Mouse (Mus musculus): ENCODE results near the gene Cbfa2t3. TPM values are rescaled to one million over a fixed set of nuclear protein-coding genes. Genes with fewer than 3 reads are reported as not detected.

Cbfa2t3 gene
- polyA plus RNA-seq, 1 experiment from 2014 or later: 4.8 TPM

- Histone ChIP-seq H3K27me3 (replicated peaks) (peaks cover 7% of the 10 kb centered on the region), H3K27ac (replicated peaks) (no peak overlapping the region), H3K9me3 (no peaks in the 10 kb centered on the region), H3K4me1 (peaks cover 39% of the 10 kb centered on the region), H3K4me3 (no peak overlapping the region), H3K9ac (no peak overlapping the region), H3K36me3 (peaks cover 19% of the 10 kb centered on the region), H3K4me2 (no peak overlapping the region)
- WGBS: 78% methylated on average over 15 of the region's 15 CpGs
- ATAC-seq (ENCODE audit: extremely low read depth, insufficient number of reproducible peaks, low FRiP score, low TSS enrichment): no peak
These were observed 50.5 kb downstream of the Cbfa2t3 start for GRCm38 (mm10) chr8:122648192-122648970.

GRCm38 (mm10) chr8:122646337-122646736, 52.6 kb downstream of the Cbfa2t3 start:
- peaks cover 7% of the 10 kb centered on the region for H3K27me3 ChIP-seq (replicated peaks)
- 50% methylated on average over 16 of the region's 16 CpGs for WGBS
- ATAC-seq (ENCODE audit: extremely low read depth, insufficient number of reproducible peaks, low FRiP score, low TSS enrichment): no peak
- no peak overlapping the region for H3K9ac ChIP-seq
- no peak overlapping the region for H3K27ac ChIP-seq (replicated peaks)
- no peaks in the 10 kb centered on the region for H3K9me3 ChIP-seq
- 0 out of 2 replicates have a peak overlapping the region, but pooled peaks have one; percentile 7 for H3K4me2 ChIP-seq
- no peak overlapping the region for H3K4me3 ChIP-seq
- peaks cover 36% of the 10 kb centered on the region for H3K4me1 ChIP-seq
- H3K36me3 ChIP-seq: peaks cover 23% of the 10 kb centered on the region

- Histone ChIP-seq H3K4me2 (no peak overlapping the region), H3K27ac (replicated peaks) (no peak overlapping the region), H3K9me3 (no peaks in the 10 kb centered on the region), H3K4me3 (no peak overlapping the region), H3K36me3 (peaks cover 23% of the 10 kb centered on the region), H3K9ac (no peak overlapping the region), H3K4me1 (peaks cover 49% of the 10 kb centered on the region), H3K27me3 (replicated peaks) (peaks cover 6% of the 10 kb centered on the region)
- no peak for ATAC-seq (ENCODE audit: extremely low read depth, insufficient number of reproducible peaks, low FRiP score, low TSS enrichment)
- WGBS: 45% methylated on average over 6 of the region's 6 CpGs
These were observed 54.5 kb downstream of the Cbfa2t3 start for GRCm38 (mm10) chr8:122644175-122644954.

- no peak overlapping the region for H3K9ac ChIP-seq
- H3K9me3 ChIP-seq: no peaks in the 10 kb centered on the region
- 41% methylated on average over 9 of the region's 9 CpGs for WGBS
- H3K27me3 ChIP-seq (replicated peaks): peaks cover 4% of the 10 kb centered on the region
- H3K4me1 ChIP-seq: peaks cover 59% of the 10 kb centered on the region
- ATAC-seq (ENCODE audit: extremely low read depth, insufficient number of reproducible peaks, low FRiP score, low TSS enrichment): no peak
- no peak overlapping the region for H3K4me2 ChIP-seq
- H3K36me3 ChIP-seq: peaks cover 21% of the 10 kb centered on the region
- H3K27ac ChIP-seq (replicated peaks): 0 out of 2 replicates have a peak overlapping the region, but pooled peaks have one; percentile 0
- H3K4me3 ChIP-seq: no peak overlapping the region
These were observed 56.8 kb downstream of the Cbfa2t3 start for GRCm38 (mm10) chr8:122642071-122642470.

- 81% methylated on average over 15 of the region's 15 CpGs for WGBS
- Histone ChIP-seq H3K36me3 (peaks cover 21% of the 10 kb centered on the region), H3K27me3 (replicated peaks) (peaks cover 4% of the 10 kb centered on the region), H3K4me1 (peaks cover 60% of the 10 kb centered on the region), H3K9ac (no peak overlapping the region), H3K9me3 (no peaks in the 10 kb centered on the region), H3K27ac (replicated peaks) (no peak overlapping the region), H3K4me2 (no peak overlapping the region), H3K4me3 (no peak overlapping the region)
- ATAC-seq (ENCODE audit: extremely low read depth, insufficient number of reproducible peaks, low FRiP score, low TSS enrichment): no peak
These were observed 57.5 kb downstream of the Cbfa2t3 start for GRCm38 (mm10) chr8:122641406-122641805.

GRCm38 (mm10) chr8:122640825-122641224, 58.1 kb downstream of the Cbfa2t3 start:
- no peak overlapping the region for H3K9ac ChIP-seq
- no peak overlapping the region for H3K4me3 ChIP-seq
- WGBS: 71% methylated on average over 4 of the region's 4 CpGs
- no peaks in the 10 kb centered on the region for H3K9me3 ChIP-seq
- H3K4me2 ChIP-seq: no peak overlapping the region
- H3K36me3 ChIP-seq: peaks cover 21% of the 10 kb centered on the region
- H3K4me1 ChIP-seq: peaks cover 60% of the 10 kb centered on the region
- no peak for ATAC-seq (ENCODE audit: extremely low read depth, insufficient number of reproducible peaks, low FRiP score, low TSS enrichment)
- peaks cover 4% of the 10 kb centered on the region for H3K27me3 ChIP-seq (replicated peaks)
- H3K27ac ChIP-seq (replicated peaks): no peak overlapping the region

- Histone ChIP-seq H3K27me3 (replicated peaks) (peaks cover 4% of the 10 kb centered on the region; the same call in 1 of the 2 replicates), H3K4me3 (no peak overlapping the region), H3K4me1 (peaks cover 65% of the 10 kb centered on the region), H3K9me3 (no peaks in the 10 kb centered on the region), H3K27ac (replicated peaks) (no peak overlapping the region), H3K36me3 (peaks cover 23% of the 10 kb centered on the region), H3K4me2 (no peak overlapping the region), H3K9ac (no peak overlapping the region; the same call in 1 of the 2 replicates)
- ATAC-seq (ENCODE audit: extremely low read depth, insufficient number of reproducible peaks, low FRiP score, low TSS enrichment): no peak
- WGBS: 44% methylated on average over 16 of the region's 16 CpGs
These were observed 59.2 kb downstream of the Cbfa2t3 start for GRCm38 (mm10) chr8:122639521-122640248.

GRCm38 (mm10) chr8:122638601-122639000, 60.3 kb downstream of the Cbfa2t3 start:
- H3K4me3 ChIP-seq: no peak overlapping the region
- no peaks in the 10 kb centered on the region for H3K9me3 ChIP-seq
- no peak for ATAC-seq (ENCODE audit: extremely low read depth, insufficient number of reproducible peaks, low FRiP score, low TSS enrichment)
- peaks cover 61% of the 10 kb centered on the region for H3K4me1 ChIP-seq
- H3K4me2 ChIP-seq: no peak overlapping the region
- whole genome bisulfite sequencing: 79% methylated on average over 16 of the region's 16 CpGs
- no peak overlapping the region for H3K9ac ChIP-seq
- H3K27me3 ChIP-seq (replicated peaks): 0 out of 2 replicates have a peak, but pooled peaks cover 4% of the 10 kb centered on the region
- no peak overlapping the region for H3K27ac ChIP-seq (replicated peaks)
- peaks cover 33% of the 10 kb centered on the region for H3K36me3 ChIP-seq

GRCm38 (mm10) chr8:122637230-122637629, 61.7 kb downstream of the Cbfa2t3 start:
- Histone ChIP-seq H3K4me1 (peaks cover 55% of the 10 kb centered on the region), H3K27me3 (replicated peaks) (0 out of 2 replicates have a peak, but pooled peaks cover 4% of the 10 kb centered on the region), H3K36me3 (peaks cover 45% of the 10 kb centered on the region), H3K4me3 (no peak overlapping the region), H3K9me3 (no peaks in the 10 kb centered on the region), H3K4me2 (no peak overlapping the region), H3K27ac (replicated peaks) (peak overlapping the region; percentile 20; the same call in 1 of the 2 replicates), H3K9ac (no peak overlapping the region; the same call in 1 of the 2 replicates)
- no peak for ATAC-seq (ENCODE audit: extremely low read depth, insufficient number of reproducible peaks, low FRiP score, low TSS enrichment)
- WGBS: 81% methylated on average over 9 of the region's 9 CpGs

GRCm38 (mm10) chr8:122636803-122637175, 62.1 kb downstream of the Cbfa2t3 start:
- H3K4me1 ChIP-seq: peaks cover 51% of the 10 kb centered on the region
- H3K36me3 ChIP-seq: peaks cover 41% of the 10 kb centered on the region
- no peak overlapping the region; the same call in 1 of the 2 replicates for H3K9ac ChIP-seq
- H3K9me3 ChIP-seq: no peaks in the 10 kb centered on the region
- H3K4me3 ChIP-seq: no peak overlapping the region
- 0 out of 2 replicates have a peak, but pooled peaks cover 4% of the 10 kb centered on the region for H3K27me3 ChIP-seq (replicated peaks)
- WGBS: 36% methylated on average over 9 of the region's 9 CpGs
- H3K27ac ChIP-seq (replicated peaks): peak overlapping the region; percentile 20; the same call in 1 of the 2 replicates
- no peak overlapping the region for H3K4me2 ChIP-seq
- no peak for ATAC-seq (ENCODE audit: extremely low read depth, insufficient number of reproducible peaks, low FRiP score, low TSS enrichment)
